Mouse (Mus musculus): ENCODE data around the gene Fbxl7. TPM values are rescaled to one million over a fixed set of nuclear protein-coding genes. Genes with fewer than 3 reads are reported as not detected.
A peak's percentile ranks its signal among the peaks of the same experiment; 100 is the strongest.

Gene Fbxl7
- total and polyA plus RNA-seq, 2 experiments from 2014 or later = 4.8 to 13.6 TPM

GRCm38 (mm10) chr15:26889971-26890370 lies 5.4 kb downstream of the Fbxl7 start:
- 66% methylated on average over 5 of the region's 5 CpGs for WGBS
- TF ChIP-seq CTCF (IDR thresholded peaks at IDR 0.05; ENCODE audit: low read depth) = no peak
- no peak for DNase-seq (ENCODE audit: low spot score)

GRCm38 (mm10) chr15:26888170-26888569 lies 7.2 kb downstream of the Fbxl7 start:
- no peak for TF ChIP-seq CTCF (IDR thresholded peaks at IDR 0.05; ENCODE audit: low read depth)
- WGBS = 73% methylated on average over 10 of the region's 10 CpGs
- no peak overlapping the region for H3K4me2 ChIP-seq (ENCODE audit: low read depth, low read length)
- H3K27me3 ChIP-seq (ENCODE audit: insufficient read depth, low read length) = no peaks in the 10 kb centered on the region
- H3K36me3 ChIP-seq (ENCODE audit: insufficient read depth, low read length) = no peaks in the 10 kb centered on the region
- no peaks in the 10 kb centered on the region for H3K9me3 ChIP-seq (ENCODE audit: low read length)
- DNase-seq (ENCODE audit: low spot score) = no peak
- no peak for ATAC-seq
- no peak overlapping the region for H3K9ac ChIP-seq (replicated peaks; ENCODE audit: low read length)
- no peak overlapping the region for H3K4me3 ChIP-seq (ENCODE audit: low read length)
- 0 out of 2 replicates have a peak, but pooled peaks cover 2% of the 10 kb centered on the region for H3K4me1 ChIP-seq (ENCODE audit: insufficient read depth, low read length)
- no peak overlapping the region for H3K27ac ChIP-seq

More at GRCm38 (mm10) chr15:26889971-26890370, 5.4 kb downstream of the Fbxl7 start:
- no peaks in the 10 kb centered on the region for H3K27me3 ChIP-seq (ENCODE audit: insufficient read depth, low read length)
- no peak for ATAC-seq
- H3K4me1 ChIP-seq (ENCODE audit: insufficient read depth, low read length) = 0 out of 2 replicates have a peak, but pooled peaks cover 4% of the 10 kb centered on the region
- no peak overlapping the region for H3K9ac ChIP-seq (replicated peaks; ENCODE audit: low read length)
- no peaks in the 10 kb centered on the region for H3K9me3 ChIP-seq (ENCODE audit: low read length)
- H3K4me3 ChIP-seq (ENCODE audit: low read length) = no peak overlapping the region
- no peak overlapping the region for H3K4me2 ChIP-seq (ENCODE audit: low read depth, low read length)
- H3K27ac ChIP-seq = no peak overlapping the region
- no peaks in the 10 kb centered on the region for H3K36me3 ChIP-seq (ENCODE audit: insufficient read depth, low read length)

GRCm38 (mm10) chr15:26885979-26886378 lies 9.4 kb downstream of the Fbxl7 start:
- ATAC-seq = no peak
- H3K27me3 ChIP-seq (ENCODE audit: insufficient read depth, low read length) = no peaks in the 10 kb centered on the region
- TF ChIP-seq CTCF (IDR thresholded peaks at IDR 0.05; ENCODE audit: low read depth) = no peak

GRCm38 (mm10) chr15:26880212-26880956 lies 15.0 kb downstream of the Fbxl7 start:
- Histone ChIP-seq H3K4me3 (ENCODE audit: low read length) (no peak overlapping the region), H3K9me3 (ENCODE audit: low read length) (no peaks in the 10 kb centered on the region), H3K27ac (no peak overlapping the region), H3K4me2 (ENCODE audit: low read depth, low read length) (no peak overlapping the region), H3K4me1 (ENCODE audit: insufficient read depth, low read length) (peaks cover 10% of the 10 kb centered on the region), H3K27me3 (ENCODE audit: insufficient read depth, low read length) (no peaks in the 10 kb centered on the region), H3K9ac (replicated peaks; ENCODE audit: low read length) (no peak overlapping the region), H3K36me3 (ENCODE audit: insufficient read depth, low read length) (no peaks in the 10 kb centered on the region)
- TF ChIP-seq CTCF (IDR thresholded peaks at IDR 0.05; ENCODE audit: low read depth) = peak; percentile 23
- 64% methylated on average over 8 of the region's 8 CpGs for WGBS
- ATAC-seq (peak; percentile 53; the same call in 1 of the 2 replicates), DNase-seq (ENCODE audit: low spot score) (peak; percentile 32)

More at GRCm38 (mm10) chr15:26885979-26886378, 9.4 kb downstream of the Fbxl7 start:
- Histone ChIP-seq H3K4me3 (ENCODE audit: low read length) (no peak overlapping the region), H3K9me3 (ENCODE audit: low read length) (no peaks in the 10 kb centered on the region), H3K4me1 (ENCODE audit: insufficient read depth, low read length) (no peaks in the 10 kb centered on the region), H3K4me2 (ENCODE audit: low read depth, low read length) (no peak overlapping the region), H3K27ac (no peak overlapping the region), H3K9ac (replicated peaks; ENCODE audit: low read length) (no peak overlapping the region), H3K36me3 (ENCODE audit: insufficient read depth, low read length) (no peaks in the 10 kb centered on the region)
- no peak for DNase-seq (ENCODE audit: low spot score)
- WGBS = 66% methylated on average over 2 of the region's 2 CpGs

GRCm38 (mm10) chr15:26875687-26876086 lies 19.7 kb downstream of the Fbxl7 start:
- Histone ChIP-seq H3K36me3 (ENCODE audit: insufficient read depth, low read length) (no peaks in the 10 kb centered on the region), H3K9ac (replicated peaks; ENCODE audit: low read length) (no peak overlapping the region), H3K9me3 (ENCODE audit: low read length) (no peaks in the 10 kb centered on the region), H3K27ac (no peak overlapping the region), H3K27me3 (ENCODE audit: insufficient read depth, low read length) (no peaks in the 10 kb centered on the region), H3K4me3 (ENCODE audit: low read length) (no peak overlapping the region), H3K4me1 (ENCODE audit: insufficient read depth, low read length) (peaks cover 18% of the 10 kb centered on the region), H3K4me2 (ENCODE audit: low read depth, low read length) (0 out of 2 replicates have a peak overlapping the region, but pooled peaks have one; percentile 13)
- no peak for TF ChIP-seq CTCF (IDR thresholded peaks at IDR 0.05; ENCODE audit: low read depth)
- DNase-seq (ENCODE audit: low spot score) = peak; percentile 94
- WGBS = 17% methylated on average over 4 of the region's 4 CpGs
- peak; percentile 78 for ATAC-seq

GRCm38 (mm10) chr15:26872234-26872633 lies 23.1 kb downstream of the Fbxl7 start:
- H3K4me1 ChIP-seq (ENCODE audit: insufficient read depth, low read length) = peaks cover 18% of the 10 kb centered on the region
- no peak for ATAC-seq
- H3K4me3 ChIP-seq (ENCODE audit: low read length) = no peak overlapping the region
- no peaks in the 10 kb centered on the region for H3K27me3 ChIP-seq (ENCODE audit: insufficient read depth, low read length)
- WGBS = 52% methylated on average over 1 of the region's 1 CpGs
- H3K9ac ChIP-seq (replicated peaks; ENCODE audit: low read length) = no peak overlapping the region
- no peak for DNase-seq (ENCODE audit: low spot score)
- H3K36me3 ChIP-seq (ENCODE audit: insufficient read depth, low read length) = no peaks in the 10 kb centered on the region
- TF ChIP-seq CTCF (IDR thresholded peaks at IDR 0.05; ENCODE audit: low read depth) = no peak
- H3K9me3 ChIP-seq (ENCODE audit: low read length) = no peaks in the 10 kb centered on the region
- no peak overlapping the region for H3K4me2 ChIP-seq (ENCODE audit: low read depth, low read length)
- H3K27ac ChIP-seq = no peak overlapping the region

GRCm38 (mm10) chr15:26869197-26869596 lies 26.2 kb downstream of the Fbxl7 start:
- no peak overlapping the region for H3K27ac ChIP-seq
- H3K27me3 ChIP-seq (ENCODE audit: insufficient read depth, low read length) = no peaks in the 10 kb centered on the region
- no peak overlapping the region for H3K4me2 ChIP-seq (ENCODE audit: low read depth, low read length)
- no peak for TF ChIP-seq CTCF (IDR thresholded peaks at IDR 0.05; ENCODE audit: low read depth)
- no peaks in the 10 kb centered on the region for H3K36me3 ChIP-seq (ENCODE audit: insufficient read depth, low read length)
- H3K9me3 ChIP-seq (ENCODE audit: low read length) = no peaks in the 10 kb centered on the region
- H3K4me3 ChIP-seq (ENCODE audit: low read length) = no peak overlapping the region
- ATAC-seq (no peak), DNase-seq (ENCODE audit: low spot score) (no peak)
- 67% methylated on average over 3 of the region's 3 CpGs for WGBS
- H3K4me1 ChIP-seq (ENCODE audit: insufficient read depth, low read length) = 0 out of 2 replicates have a peak, but pooled peaks cover 5% of the 10 kb centered on the region
- H3K9ac ChIP-seq (replicated peaks; ENCODE audit: low read length) = no peak overlapping the region
